Mouse (Mus musculus): Measurements from ENCODE around the gene Ppox. TPM values are rescaled to one million over a fixed set of nuclear protein-coding genes. Genes with fewer than 3 reads are reported as not detected.
A peak's percentile ranks its signal among the peaks of the same experiment; 100 is the strongest.

The Ppox gene
- polyA plus RNA-seq, 1 experiment from 2014 or later: 69.6 TPM

DNA sequence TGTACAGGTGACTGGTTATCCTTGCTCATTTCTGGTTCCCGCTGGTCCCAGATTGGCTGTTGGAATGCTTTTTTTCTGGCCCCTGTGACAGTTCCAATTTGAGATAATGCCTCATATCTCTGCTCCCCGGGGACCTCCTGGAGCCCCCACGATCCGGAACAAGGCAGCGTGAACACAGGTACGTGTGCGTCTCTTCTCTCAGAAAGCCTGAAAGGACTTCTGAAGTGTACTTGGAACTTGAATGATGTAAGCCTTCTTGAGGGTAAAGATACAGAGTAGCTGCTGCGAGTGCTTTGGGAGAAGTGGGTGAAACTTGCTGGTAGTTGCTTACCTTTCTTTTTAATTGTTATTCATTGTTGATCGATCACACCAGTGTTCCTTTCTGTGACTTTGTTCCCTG is 9.8 kb downstream of the Ppox start:
- Histone ChIP-seq H3K9me3 (ENCODE audit: low read length) (no peaks in the 10 kb centered on the region), H3K4me2 (ENCODE audit: low read depth, low read length) (peak overlapping the region; percentile 85), H3K4me1 (ENCODE audit: insufficient read depth) (peaks cover 21% of the 10 kb centered on the region), H3K4me3 (ENCODE audit: low read depth, low read length) (peak overlapping the region; percentile 90), H3K27me3 (ENCODE audit: insufficient read depth, low read length) (no peaks in the 10 kb centered on the region), H3K9ac (replicated peaks) (peak overlapping the region; percentile 83), H3K27ac (ENCODE audit: low read depth) (peak overlapping the region; percentile 68), H3K36me3 (replicated peaks; ENCODE audit: insufficient read depth, low read length) (peaks cover 33% of the 10 kb centered on the region)
- TF ChIP-seq CTCF (IDR thresholded peaks at IDR 0.05; ENCODE audit: low read depth) (no peak), EP300 (IDR thresholded peaks at IDR 0.05; ENCODE audit: low read depth) (no peak)
- WGBS (ENCODE audit: insufficient replicate concordance): 36% methylated on average over 9 of the region's 9 CpGs
- DNase-seq: no peak
- ATAC-seq: no peak

DNA sequence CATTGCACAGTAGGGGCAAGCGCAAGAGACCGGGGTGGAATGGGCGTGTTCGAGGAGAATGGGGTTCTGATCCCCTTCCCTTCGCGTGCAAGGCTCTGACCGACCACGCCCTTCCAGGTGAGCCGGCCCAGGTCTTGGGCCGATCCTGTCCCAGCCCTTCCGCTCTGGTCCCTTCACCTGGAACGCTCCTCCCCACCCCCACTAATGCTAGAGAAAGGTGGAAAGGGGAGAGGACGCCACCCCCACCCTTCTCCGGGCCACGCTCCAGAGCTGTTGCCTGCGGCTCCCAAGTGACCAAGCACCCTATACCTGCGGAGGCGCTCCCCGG is 10.4 kb downstream of the Ppox start:
- no peaks in the 10 kb centered on the region for H3K9me3 ChIP-seq (ENCODE audit: low read length)
- peak overlapping the region; percentile 68 for H3K27ac ChIP-seq (ENCODE audit: low read depth)
- no peaks in the 10 kb centered on the region for H3K27me3 ChIP-seq (ENCODE audit: insufficient read depth, low read length)
- peaks cover 21% of the 10 kb centered on the region for H3K4me1 ChIP-seq (ENCODE audit: insufficient read depth)
- DNase-seq (no peak), ATAC-seq (peak; percentile 61)
- whole genome bisulfite sequencing (ENCODE audit: insufficient replicate concordance): 0% methylated on average over 19 of the region's 19 CpGs
- H3K36me3 ChIP-seq (replicated peaks; ENCODE audit: insufficient read depth, low read length): peaks cover 26% of the 10 kb centered on the region
- peak overlapping the region; percentile 90 for H3K4me3 ChIP-seq (ENCODE audit: low read depth, low read length)
- TF ChIP-seq EP300 (IDR thresholded peaks at IDR 0.05; ENCODE audit: low read depth) (no peak), CTCF (IDR thresholded peaks at IDR 0.05; ENCODE audit: low read depth) (no peak)
- H3K4me2 ChIP-seq (ENCODE audit: low read depth, low read length): peak overlapping the region; percentile 85
- H3K9ac ChIP-seq (replicated peaks): peak overlapping the region; percentile 83

DNA sequence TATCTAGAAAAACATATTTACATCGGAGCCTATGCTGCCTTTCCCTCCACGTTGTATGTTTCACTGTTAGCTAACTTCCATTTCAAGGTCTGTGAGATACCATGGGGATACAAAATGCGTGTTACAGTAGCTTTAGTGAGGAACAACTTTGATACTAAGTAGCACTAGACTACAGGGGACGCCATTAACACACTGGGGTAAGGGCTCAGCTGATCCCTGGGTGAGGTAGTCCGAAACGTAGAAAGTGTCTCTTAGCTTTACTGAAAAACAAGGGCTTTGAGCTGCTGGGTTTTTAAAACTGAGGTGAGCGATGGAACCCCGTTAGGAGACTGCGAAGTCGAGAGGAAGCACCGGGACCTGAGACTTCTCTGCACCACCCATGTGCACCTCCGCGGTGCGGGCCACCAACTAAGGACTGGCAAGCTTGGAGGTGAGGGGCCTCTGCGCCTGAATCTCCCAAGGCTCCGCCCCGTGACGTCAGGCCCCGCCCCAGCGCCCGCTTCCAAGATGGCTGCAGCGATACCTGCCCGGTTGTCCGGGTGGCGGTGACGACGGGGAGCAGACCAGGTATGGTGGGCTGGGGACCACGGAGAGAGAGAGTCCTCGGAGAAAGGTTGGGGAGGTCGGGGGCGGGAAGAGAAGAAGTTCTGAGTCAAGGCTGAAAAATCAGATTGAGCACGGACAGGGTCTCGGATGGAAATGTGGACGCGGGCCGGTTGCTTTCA is 11.0 kb downstream of the Ppox start, which contains the start of gene B4galt3:
Gene B4galt3 (plus strand): TSS at position 481 of the 725 bp plus-strand sequence.
- H3K36me3 ChIP-seq (replicated peaks; ENCODE audit: insufficient read depth, low read length): peaks cover 21% of the 10 kb centered on the region
- ATAC-seq (peak; percentile 96), DNase-seq (peak; percentile 98)
- H3K27ac ChIP-seq (ENCODE audit: low read depth): peak within 1 kb of the TSS; percentile 68
- no peaks in the 10 kb centered on the region for H3K27me3 ChIP-seq (ENCODE audit: insufficient read depth, low read length)
- H3K9ac ChIP-seq (replicated peaks): peak within 1 kb of the TSS; percentile 83
- 4% methylated on average over 36 of the region's 36 CpGs for WGBS (ENCODE audit: insufficient replicate concordance)
- H3K9me3 ChIP-seq (ENCODE audit: low read length): no peaks in the 10 kb centered on the region
- peak within 1 kb of the TSS; percentile 85 for H3K4me2 ChIP-seq (ENCODE audit: low read depth, low read length)
- H3K4me3 ChIP-seq (ENCODE audit: low read depth, low read length): peak within 1 kb of the TSS; percentile 90
- H3K4me1 ChIP-seq (ENCODE audit: insufficient read depth): peaks cover 21% of the 10 kb centered on the region
- TF ChIP-seq EP300 (IDR thresholded peaks at IDR 0.05; ENCODE audit: low read depth) (no peak), CTCF (IDR thresholded peaks at IDR 0.05; ENCODE audit: low read depth) (0 out of 2 replicates have a peak, but pooled peaks have one; percentile 10)

DNA sequence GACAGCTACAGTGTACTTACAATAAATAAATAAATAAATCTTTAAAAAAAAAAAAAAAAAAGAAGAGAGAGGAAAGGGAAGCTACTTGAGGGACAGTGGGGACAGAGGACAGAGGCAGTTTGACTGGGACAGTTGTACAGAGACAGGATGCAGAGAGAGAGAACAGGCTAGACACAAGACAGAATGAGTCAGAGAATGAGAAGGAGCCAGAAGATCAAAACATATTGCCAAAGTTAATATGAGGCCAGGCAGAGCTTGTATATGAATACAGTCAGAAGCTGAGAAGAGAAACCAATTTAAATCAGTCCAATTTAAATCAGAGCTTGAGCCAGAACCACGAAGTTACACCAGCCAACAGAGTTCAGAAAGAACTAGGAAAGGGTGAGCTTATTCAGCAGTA is 12.6 kb downstream of the Ppox start:
- Histone ChIP-seq H3K27me3 (ENCODE audit: insufficient read depth, low read length) (no peaks in the 10 kb centered on the region), H3K27ac (ENCODE audit: low read depth) (no peak overlapping the region), H3K4me3 (ENCODE audit: low read depth, low read length) (no peak overlapping the region), H3K4me1 (ENCODE audit: insufficient read depth) (peaks cover 21% of the 10 kb centered on the region), H3K9ac (replicated peaks) (no peak overlapping the region), H3K4me2 (ENCODE audit: low read depth, low read length) (no peak overlapping the region), H3K9me3 (ENCODE audit: low read length) (no peaks in the 10 kb centered on the region), H3K36me3 (replicated peaks; ENCODE audit: insufficient read depth, low read length) (peaks cover 5% of the 10 kb centered on the region)
- ATAC-seq (no peak), DNase-seq (no peak)
- TF ChIP-seq CTCF (IDR thresholded peaks at IDR 0.05; ENCODE audit: low read depth) (no peak), EP300 (IDR thresholded peaks at IDR 0.05; ENCODE audit: low read depth) (no peak)
- WGBS (ENCODE audit: insufficient replicate concordance): 57% methylated on average over 1 of the region's 1 CpGs

DNA sequence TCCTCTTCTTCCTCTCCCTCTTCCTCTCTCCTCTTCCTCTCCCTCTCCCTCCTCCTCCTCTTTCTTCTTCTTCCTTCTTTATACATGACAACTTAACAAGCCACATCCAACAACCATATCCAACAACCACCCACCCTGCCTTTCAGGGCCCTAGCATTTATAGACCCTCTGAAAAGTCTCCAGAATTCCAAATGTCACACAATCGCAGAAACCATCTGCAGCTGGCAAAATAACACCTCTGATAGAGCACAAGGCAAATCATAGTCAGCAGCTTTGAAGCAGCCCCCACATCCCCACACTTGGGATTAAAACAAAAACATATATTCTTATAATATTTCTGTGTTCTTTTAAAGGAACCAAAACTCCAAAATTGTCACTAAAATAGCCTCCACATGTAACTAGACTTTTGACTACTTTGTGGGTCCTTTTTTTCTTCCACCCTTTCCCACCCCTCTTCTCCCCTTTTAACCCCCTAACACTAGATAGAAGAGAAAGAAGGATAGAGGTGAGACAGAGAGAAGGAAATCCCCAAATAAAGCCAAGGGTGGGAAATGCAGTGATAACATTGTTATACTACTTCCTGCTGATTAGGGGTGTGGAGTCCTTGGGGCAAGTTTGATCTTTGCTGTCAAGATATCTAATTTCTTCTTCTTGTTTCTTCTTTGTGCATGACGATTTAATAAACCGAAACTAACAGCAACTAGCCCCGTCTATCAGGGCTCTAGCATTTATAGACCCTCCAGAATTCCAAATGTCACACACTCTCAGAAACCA is 14.8 kb downstream of the Ppox start:
- no peak overlapping the region for H3K27ac ChIP-seq (ENCODE audit: low read depth)
- H3K4me3 ChIP-seq (ENCODE audit: low read depth, low read length): no peak overlapping the region
- no peak for ATAC-seq
- H3K9ac ChIP-seq (replicated peaks): no peak overlapping the region
- no peaks in the 10 kb centered on the region for H3K27me3 ChIP-seq (ENCODE audit: insufficient read depth, low read length)
- no peaks in the 10 kb centered on the region for H3K9me3 ChIP-seq (ENCODE audit: low read length)
- WGBS (ENCODE audit: insufficient replicate concordance): 43% methylated on average over 4 of the region's 4 CpGs
- TF ChIP-seq CTCF (IDR thresholded peaks at IDR 0.05; ENCODE audit: low read depth): no peak
- TF ChIP-seq EP300 (IDR thresholded peaks at IDR 0.05; ENCODE audit: low read depth): no peak
- H3K4me1 ChIP-seq (ENCODE audit: insufficient read depth): peaks cover 20% of the 10 kb centered on the region
- DNase-seq: no peak
- H3K36me3 ChIP-seq (replicated peaks; ENCODE audit: insufficient read depth, low read length): no peaks in the 10 kb centered on the region
- no peak overlapping the region for H3K4me2 ChIP-seq (ENCODE audit: low read depth, low read length)
